Mouse (Mus musculus): ENCODE measurements at regions not wholly inside any gene's neighbourhood (a gene's known extent, or its start where the extent isn't known, plus 50 kb on each side); places are given as distances from the start of the nearest gene placed in this dataset.

DNA sequence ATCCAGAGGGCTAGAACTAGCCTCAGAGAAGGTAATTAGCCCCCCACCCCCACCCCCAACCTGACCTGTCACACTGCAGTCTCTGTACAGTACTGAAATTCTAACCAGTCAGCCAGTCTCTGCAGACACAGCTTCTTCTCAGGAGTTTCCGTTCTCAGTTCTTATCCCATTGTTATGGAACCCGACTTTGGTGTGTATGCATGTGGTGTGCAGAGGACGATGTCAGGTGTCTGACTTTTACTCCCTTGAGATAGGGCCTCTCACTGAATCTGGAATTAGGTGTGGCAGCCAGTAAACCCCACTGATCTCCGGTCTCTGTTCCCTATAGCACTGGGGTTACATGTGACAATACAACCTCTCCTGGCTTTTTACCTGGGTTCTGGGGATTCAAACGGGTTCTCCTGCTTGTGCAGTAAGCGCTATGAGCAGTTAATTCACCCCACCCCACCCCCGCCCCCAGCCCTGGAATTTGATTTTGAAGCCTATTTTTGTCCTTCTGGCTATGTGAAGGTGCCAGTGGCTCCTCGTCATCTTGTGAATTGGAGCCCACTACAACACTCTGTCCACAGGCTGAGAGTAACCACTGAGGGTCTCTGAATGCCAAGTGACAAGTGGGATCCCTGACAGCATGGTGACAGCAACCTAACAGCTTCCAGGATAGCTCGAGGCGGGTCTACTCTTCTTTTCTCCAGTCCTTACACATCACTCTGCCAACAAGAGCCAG, 429.4 kb downstream of the Fut8 start:
- DNase-seq = no peak

- DNase-seq = peak; percentile 90
These were observed 429.9 kb downstream of the Fut8 start for GRCm38 (mm10) chr12:77667875-77668204.

DNA sequence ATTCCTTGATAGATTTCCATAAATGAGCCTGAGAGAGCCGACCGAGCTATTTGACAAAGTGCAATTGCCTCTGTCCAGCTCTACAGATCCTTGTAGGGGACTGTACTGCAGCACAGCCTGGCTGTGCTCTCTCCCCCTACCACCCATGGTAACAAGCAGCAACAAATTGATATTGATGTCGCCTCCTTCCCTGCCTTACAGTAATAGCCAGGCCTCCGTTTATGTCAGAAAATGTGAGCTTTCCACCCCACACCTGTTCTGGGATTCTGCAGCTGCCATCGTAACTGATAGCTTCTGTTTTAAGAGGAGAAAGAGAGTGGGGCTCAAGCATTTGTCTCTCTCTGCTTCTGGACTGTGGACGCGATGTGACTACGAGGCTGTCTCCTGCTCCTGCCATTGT, 432.6 kb downstream of the Fut8 start:
- DNase-seq = no peak

GRCm38 (mm10) chr12:77674352-77674751, 436.4 kb downstream of the Fut8 start:
- DNase-seq = no peak

DNA sequence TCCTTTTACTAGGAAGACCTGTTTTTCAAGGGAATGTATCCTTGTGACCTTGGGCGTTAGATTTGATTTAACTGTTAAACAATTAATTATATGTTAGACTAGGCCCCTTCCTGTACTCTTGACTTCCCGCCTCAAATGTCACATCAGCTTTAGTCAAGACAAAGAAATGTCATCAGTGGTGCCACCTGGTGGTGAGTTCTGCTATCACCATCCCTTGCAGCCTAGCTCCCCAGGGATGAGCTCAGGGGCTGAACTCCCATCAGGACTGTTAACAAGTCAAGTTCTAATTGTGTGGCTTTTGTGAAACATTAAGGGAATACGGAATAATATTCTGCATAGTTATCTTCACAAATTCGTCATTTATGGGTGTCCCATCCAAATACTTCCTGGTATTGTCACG, 436.8 kb downstream of the Fut8 start:
- peak; percentile 82 for DNase-seq

DNA sequence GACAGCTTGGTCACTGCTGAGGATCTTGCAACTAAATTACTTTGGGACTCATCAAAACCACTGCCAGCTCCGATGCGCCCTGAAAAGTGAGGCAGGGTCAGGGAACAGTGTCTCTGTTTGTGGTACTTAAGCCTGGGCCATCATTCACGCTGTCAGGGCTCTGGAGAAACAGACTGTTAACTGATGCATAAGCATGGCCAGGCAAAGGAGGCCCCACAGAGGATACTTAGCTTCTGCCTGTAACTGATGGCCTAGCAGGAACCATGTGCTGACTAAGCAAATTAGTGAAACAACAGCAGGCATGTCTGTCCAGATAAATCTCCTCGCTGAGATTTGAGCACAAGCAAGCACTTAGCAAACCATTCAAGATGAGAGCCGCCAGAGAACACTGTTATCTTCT, 440.1 kb downstream of the Fut8 start:
- DNase-seq = no peak

GRCm38 (mm10) chr12:77694101-77694500, 456.2 kb downstream of the Fut8 start:
- DNase-seq = no peak

DNA sequence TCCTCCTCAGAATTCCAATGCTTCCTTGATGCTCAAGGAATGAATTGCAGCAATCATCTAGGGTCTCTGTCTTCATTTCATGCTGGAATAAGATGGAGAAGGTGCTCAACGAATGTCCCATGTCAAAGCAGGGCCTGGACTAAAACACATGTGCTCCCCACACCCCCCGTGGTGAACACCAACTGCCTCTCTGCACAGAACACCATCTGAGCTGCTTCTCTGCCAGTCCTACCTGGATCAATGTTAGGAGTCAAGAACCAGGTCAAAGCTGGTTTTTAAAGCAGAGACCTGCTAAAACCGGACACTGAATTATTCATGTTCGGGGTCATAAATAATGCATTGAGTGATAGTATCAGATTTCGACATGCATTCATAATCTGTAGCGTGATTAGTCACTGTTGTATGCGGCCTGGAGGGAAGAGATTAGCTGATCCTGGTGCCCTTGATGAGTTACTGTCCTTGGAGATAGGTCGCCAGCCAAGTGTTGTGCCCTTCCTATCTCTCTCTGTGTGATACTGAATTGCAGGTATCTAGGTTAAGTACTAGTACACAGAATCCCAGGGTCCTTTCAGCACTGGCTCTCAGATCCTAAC, 458.2 kb downstream of the Fut8 start:
- no peak for DNase-seq

DNA sequence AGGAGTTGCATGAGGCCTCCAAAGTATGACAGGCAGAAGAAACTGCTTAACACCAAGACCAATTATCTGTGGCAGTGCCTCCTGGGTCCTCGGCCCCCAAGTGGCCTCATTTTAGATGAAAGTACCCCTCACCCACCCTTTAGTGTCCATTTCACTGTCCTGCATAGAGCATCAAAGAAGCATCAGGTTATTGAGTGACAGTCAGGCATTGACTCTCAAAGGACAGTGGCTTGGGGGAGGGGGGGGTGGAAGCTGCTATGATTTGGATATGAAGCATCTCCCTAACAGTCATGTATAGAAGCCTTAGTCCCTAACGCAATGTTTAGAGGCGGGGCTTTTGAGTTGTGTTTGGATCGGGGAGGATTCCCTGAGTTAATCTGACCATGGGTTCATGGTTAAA, 458.7 kb downstream of the Fut8 start:
- no peak for DNase-seq

DNA sequence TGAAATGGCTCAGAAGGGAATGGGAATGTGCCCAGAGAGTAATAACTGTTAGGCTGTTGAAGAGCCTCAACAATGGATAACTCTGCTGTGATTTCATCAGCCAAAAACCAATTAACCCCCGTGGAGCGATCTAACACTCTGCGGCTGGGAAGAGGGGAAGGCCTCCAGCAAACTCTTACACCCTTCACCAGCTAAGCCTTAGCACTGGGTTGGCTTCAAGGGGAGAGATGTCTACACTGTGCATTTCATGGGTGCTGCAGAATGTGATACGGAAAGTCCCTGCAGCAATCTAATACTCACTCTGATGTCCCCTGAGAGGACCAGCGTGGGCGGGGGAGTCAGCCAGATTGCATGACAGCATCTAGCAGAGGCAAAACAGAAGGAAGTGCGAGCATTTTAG, 460.2 kb downstream of the Fut8 start:
- no peak for DNase-seq

DNA sequence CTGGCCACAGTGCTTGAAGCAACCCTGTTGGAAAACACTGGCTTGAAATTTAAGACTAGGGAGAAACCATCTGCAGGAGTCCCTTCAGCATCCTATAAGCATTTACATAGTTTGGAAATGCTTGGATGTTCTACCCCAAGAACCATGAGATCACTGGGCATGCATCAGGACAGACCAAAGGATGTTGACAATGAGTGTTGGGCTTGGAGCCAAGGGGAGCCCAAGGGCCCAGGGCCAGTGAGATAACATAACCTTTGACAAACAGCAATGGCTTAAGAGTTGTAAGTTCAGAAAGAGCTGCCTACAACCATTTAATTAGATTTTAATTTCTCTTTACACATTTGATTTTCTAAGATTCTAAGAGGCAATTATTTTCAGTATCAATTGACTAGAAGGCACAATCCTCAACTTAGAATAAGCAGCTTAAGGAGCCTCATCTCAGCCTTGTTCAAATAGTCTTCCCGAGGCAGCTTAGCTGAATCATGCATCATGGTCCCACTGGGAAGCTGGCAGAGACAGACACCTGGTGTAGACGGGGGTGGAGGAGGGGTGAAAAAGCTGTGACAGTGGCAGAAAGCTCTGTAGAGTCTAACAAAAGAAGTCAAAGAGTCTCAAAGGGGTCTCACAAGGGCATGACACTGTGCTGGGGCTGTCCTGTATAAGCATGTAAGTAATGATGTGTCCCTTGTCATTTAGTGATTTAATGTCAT, 462.1 kb downstream of the Fut8 start:
- no peak for DNase-seq

DNA sequence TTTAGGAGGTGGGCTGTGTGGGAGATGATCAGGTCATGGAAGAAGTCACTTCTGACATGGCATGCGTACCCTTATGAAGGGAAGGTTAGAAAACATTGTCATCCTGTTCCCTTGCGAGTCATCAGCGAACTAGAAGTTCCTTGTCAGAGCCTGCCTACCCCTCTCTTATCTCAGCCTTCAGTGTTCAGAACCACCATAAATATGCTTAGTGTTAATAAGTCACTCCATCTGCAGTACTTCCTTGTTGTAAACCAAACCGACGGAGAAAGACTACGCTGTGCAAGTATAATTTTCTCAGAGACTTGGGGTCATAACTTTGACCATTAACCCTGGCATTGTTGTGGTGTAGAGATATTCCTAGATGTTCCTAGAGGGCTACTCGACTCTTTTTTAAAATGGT, 477.6 kb downstream of the Fut8 start:
- no peak for DNase-seq

DNA sequence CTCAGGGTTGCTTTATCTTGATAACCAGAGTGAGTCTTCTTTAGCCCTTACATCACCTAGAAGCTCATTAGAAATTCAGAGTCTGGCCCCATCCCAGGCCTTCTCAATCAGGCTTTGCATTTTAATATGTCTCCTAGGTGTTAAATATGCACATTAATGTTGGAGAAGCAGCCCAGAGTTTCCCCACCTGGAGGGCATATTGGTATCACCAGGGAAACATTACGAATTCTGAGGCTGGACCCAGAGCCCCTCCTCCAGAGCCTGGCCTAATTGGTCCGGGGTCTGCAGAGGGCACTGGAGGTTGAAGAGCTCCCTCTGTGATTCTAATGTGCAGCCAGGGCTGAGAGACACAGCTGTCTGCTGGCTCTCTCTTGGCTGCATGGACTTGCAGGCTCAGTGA, 478.1 kb downstream of the Fut8 start:
- DNase-seq = no peak

GRCm38 (mm10) chr12:77727766-77728165, 466.3 kb upstream of the Gm6657 start:
- no peak for DNase-seq

DNA sequence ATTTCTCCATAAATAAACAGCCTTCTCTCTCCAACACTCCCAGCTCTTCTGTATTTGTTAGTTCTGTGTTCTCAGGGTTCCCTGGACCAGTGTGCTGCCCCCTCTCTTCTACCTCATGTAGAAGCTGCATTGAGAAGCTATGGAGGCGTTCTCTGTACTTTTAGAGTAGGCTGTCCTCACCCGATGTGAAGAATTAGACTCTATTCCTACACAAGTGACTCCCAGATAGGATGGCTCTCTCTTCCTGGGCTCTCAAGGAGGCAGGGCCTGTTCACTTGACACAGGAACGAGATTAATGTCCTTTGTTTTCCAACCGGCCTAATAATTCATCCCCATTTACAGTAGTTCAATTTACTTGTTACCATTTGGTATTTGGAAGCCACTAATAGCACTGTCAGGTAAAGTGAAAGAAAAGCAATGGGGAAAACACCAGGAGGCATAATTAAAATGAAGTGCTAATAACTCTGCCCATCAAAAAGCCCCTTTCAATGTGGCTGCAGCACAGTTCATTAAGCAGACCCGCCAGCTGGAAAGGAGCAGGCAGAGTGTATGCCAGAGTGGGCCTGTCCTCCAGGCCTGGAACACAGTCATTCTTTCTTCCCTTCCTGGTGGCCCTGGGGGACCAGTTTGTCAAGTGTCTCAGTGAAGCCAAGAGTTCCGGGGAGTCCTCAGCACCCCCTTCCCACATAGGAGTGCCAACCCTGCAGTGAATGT, 454.8 kb upstream of the Gm6657 start:
- DNase-seq = no peak

GRCm38 (mm10) chr12:77742716-77743115, 451.3 kb upstream of the Gm6657 start:
- DNase-seq = no peak

- no peak for DNase-seq
These were observed 444.5 kb upstream of the Gm6657 start for GRCm38 (mm10) chr12:77749438-77750007.

GRCm38 (mm10) chr12:77752181-77752580, 441.9 kb upstream of the Gm6657 start:
- no peak for DNase-seq

DNA sequence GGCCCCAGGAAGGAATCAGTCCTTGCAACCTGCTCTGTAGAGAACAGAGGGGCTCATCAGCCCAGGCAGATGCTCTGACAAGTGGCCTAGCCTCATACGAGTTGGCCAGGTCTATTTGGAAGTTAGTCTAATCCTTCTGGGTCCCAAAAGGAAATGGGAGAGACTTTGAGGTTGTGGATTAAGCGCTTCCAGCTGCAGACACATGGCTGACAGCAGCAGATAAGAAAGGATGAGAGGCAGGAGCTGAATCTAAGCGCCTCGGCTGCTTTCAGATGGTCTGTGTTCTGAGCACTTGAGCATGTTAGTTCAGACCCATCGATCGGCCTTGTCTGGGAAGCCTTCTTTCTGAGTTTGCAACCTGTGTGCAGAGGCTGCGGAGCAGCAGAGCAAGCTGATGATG, 438.0 kb upstream of the Gm6657 start:
- no peak for DNase-seq

GRCm38 (mm10) chr12:77760976-77761375, 433.1 kb upstream of the Gm6657 start:
- no peak for DNase-seq

GRCm38 (mm10) chr12:77776011-77776546, 418.0 kb upstream of the Gm6657 start:
- DNase-seq = no peak

DNA sequence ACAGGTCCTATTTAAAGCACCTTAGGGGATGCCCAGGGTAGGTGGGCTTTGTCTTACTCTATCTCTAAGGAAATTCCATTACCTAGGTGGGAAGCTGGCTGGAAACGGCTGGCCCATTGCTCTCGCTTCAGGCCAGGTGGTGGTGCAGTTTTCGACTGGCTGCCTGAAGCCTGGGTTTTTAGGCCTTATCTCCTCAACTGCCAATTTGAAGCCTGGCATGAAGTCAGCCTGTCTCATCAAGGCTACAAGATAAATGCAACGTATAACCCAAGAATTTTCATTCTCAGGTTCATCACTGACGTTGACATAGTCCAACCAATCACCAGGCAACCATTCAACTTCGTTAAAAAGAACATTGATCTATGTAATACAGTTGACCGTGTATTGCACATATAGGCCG, 417.3 kb upstream of the Gm6657 start:
- DNase-seq = no peak

Data from thymus, postnatal 4 days (tissue).